ENCODE assay signal across 10 mouse cellular contexts in genomic region chr14:55898947-55899346, GRCm38 (mm10). TPM values are rescaled to one million over a fixed set of nuclear protein-coding genes. Genes with fewer than 3 reads are reported as not detected.
DNase-seq lines count a peak whose midpoint lies in the region; ATAC-seq and TF ChIP-seq lines count a peak whose summit lies in the region.
"Had no signal": no experiment of that assay in that cellular context is flagged by ENCODE, and none has a peak within 500 bp of the region (broad histone marks: within the 10 kb centered on the region; RNA-seq: fewer than 3 reads in every experiment).

No protein-coding gene starts in this region.

- H3K9ac ChIP-seq in heart, embryonic 13.5 days, result no peak overlapping the region
- no peak overlapping the region; the same call in 1 of the 2 replicates for H3K9ac ChIP-seq in embryonic facial prominence, embryonic 12.5 days
- H3K9ac ChIP-seq in heart, postnatal 0 days (replicated peaks; ENCODE audit: low read depth, low read length), result no peak overlapping the region
- peak overlapping the region; percentile 86; the same call in 1 of the 2 replicates for H3K9ac ChIP-seq in midbrain, embryonic 14.5 days (replicated peaks; ENCODE audit: low read length)

- no peaks in the 10 kb centered on the region for H3K27me3 ChIP-seq in heart, embryonic 13.5 days (replicated peaks)
- H3K27me3 ChIP-seq in embryonic facial prominence, embryonic 12.5 days, result no peaks in the 10 kb centered on the region
- H3K27me3 ChIP-seq in heart, postnatal 0 days (ENCODE audit: control insufficient read depth, insufficient read depth, low read length), result no peaks in the 10 kb centered on the region
- H3K27me3 ChIP-seq in midbrain, embryonic 14.5 days (ENCODE audit: control insufficient read depth, insufficient read depth, low read length), result no peaks in the 10 kb centered on the region

- no peak for ATAC-seq in heart, embryonic 13.5 days (ENCODE audit: extremely low read depth, insufficient number of reproducible peaks, low FRiP score, low TSS enrichment)
- no peak for ATAC-seq in embryonic facial prominence, embryonic 12.5 days (ENCODE audit: insufficient number of reproducible peaks, insufficient read depth, low FRiP score, low TSS enrichment)
- no peak for ATAC-seq in heart, postnatal 0 days (ENCODE audit: insufficient read depth, low read depth)
- no peak for ATAC-seq in midbrain, embryonic 14.5 days (ENCODE audit: low FRiP score, low TSS enrichment)

- peak overlapping the region; percentile 83; the same call in 1 of the 2 replicates for H3K27ac ChIP-seq in heart, embryonic 13.5 days (replicated peaks)
- H3K27ac ChIP-seq in embryonic facial prominence, embryonic 12.5 days, result peak overlapping the region; percentile 86; the same call in 1 of the 2 replicates
- 0 out of 2 replicates have a peak overlapping the region, but pooled peaks have one; percentile 83 for H3K27ac ChIP-seq in heart, postnatal 0 days (ENCODE audit: low read depth)
- H3K27ac ChIP-seq in midbrain, embryonic 14.5 days (replicated peaks; ENCODE audit: low read depth, low read length), result no peak overlapping the region

- TF ChIP-seq CTCF in heart, postnatal 0 days (IDR thresholded peaks at IDR 0.05; ENCODE audit: low read depth), result no peak

- H3K36me3 ChIP-seq in heart, embryonic 13.5 days, result peaks cover 45% of the 10 kb centered on the region
- peaks cover 42% of the 10 kb centered on the region for H3K36me3 ChIP-seq in embryonic facial prominence, embryonic 12.5 days
- H3K36me3 ChIP-seq in heart, postnatal 0 days (replicated peaks; ENCODE audit: control insufficient read depth, insufficient read depth, low read length), result peaks cover 36% of the 10 kb centered on the region
- peaks cover 44% of the 10 kb centered on the region for H3K36me3 ChIP-seq in midbrain, embryonic 14.5 days (ENCODE audit: control insufficient read depth, insufficient read depth, low read length)

- no peaks in the 10 kb centered on the region for H3K9me3 ChIP-seq in heart, embryonic 13.5 days
- H3K9me3 ChIP-seq in embryonic facial prominence, embryonic 12.5 days, result no peaks in the 10 kb centered on the region
- H3K9me3 ChIP-seq in heart, postnatal 0 days (replicated peaks; ENCODE audit: control insufficient read depth, low read length), result no peaks in the 10 kb centered on the region
- H3K9me3 ChIP-seq in midbrain, embryonic 14.5 days (ENCODE audit: control insufficient read depth, low read length), result no peaks in the 10 kb centered on the region

- H3K4me3 ChIP-seq in heart, embryonic 13.5 days, result no peak overlapping the region
- H3K4me3 ChIP-seq in embryonic facial prominence, embryonic 12.5 days, result peak overlapping the region; percentile 50; the same call in 1 of the 2 replicates
- H3K4me3 ChIP-seq in heart, postnatal 0 days (ENCODE audit: low read depth, low read length), result no peak overlapping the region
- H3K4me3 ChIP-seq in midbrain, embryonic 14.5 days (replicated peaks; ENCODE audit: low read depth, low read length), result peak overlapping the region; percentile 55

- 90% methylated on average over 7 of the region's 7 CpGs for WGBS in heart, embryonic 13.5 days
- WGBS in embryonic facial prominence, embryonic 12.5 days, result 88% methylated on average over 7 of the region's 7 CpGs
- 90% methylated on average over 7 of the region's 7 CpGs for WGBS in heart, postnatal 0 days
- WGBS in midbrain, embryonic 14.5 days, result 87% methylated on average over 7 of the region's 7 CpGs

- intact Hi-C loops in heart, postnatal 14 days (cut with DNase I), result no loop called here

- DNase-seq in heart, postnatal 14 days, result no peak
- DNase-seq in heart, postnatal 0 days (ENCODE audit: low spot score), result no peak
- DNase-seq in midbrain, embryonic 14.5 days, result no peak
- no peak for DNase-seq in retina, embryonic 14.5 days (ENCODE audit: low spot score)
- DNase-seq in urinary bladder, postnatal 4 days (ENCODE audit: low spot score in 2 of 2), result no peak
- no peak for DNase-seq in spleen, postnatal 10 days (ENCODE audit: low spot score in 2 of 2)
- DNase-seq: spleen, adult 18-20 months had no signal

- peaks cover 19% of the 10 kb centered on the region for H3K4me1 ChIP-seq in heart, embryonic 13.5 days
- peaks cover 16% of the 10 kb centered on the region for H3K4me1 ChIP-seq in embryonic facial prominence, embryonic 12.5 days
- peaks cover 6% of the 10 kb centered on the region for H3K4me1 ChIP-seq in heart, postnatal 0 days (ENCODE audit: control insufficient read depth, insufficient read depth)
- peaks cover 14% of the 10 kb centered on the region for H3K4me1 ChIP-seq in midbrain, embryonic 14.5 days (ENCODE audit: control insufficient read depth, insufficient read depth, low read length)

- peak overlapping the region; percentile 89 for H3K4me2 ChIP-seq in heart, embryonic 13.5 days
- peak overlapping the region; percentile 84 for H3K4me2 ChIP-seq in embryonic facial prominence, embryonic 12.5 days (replicated peaks)
- H3K4me2 ChIP-seq in heart, postnatal 0 days (ENCODE audit: low read depth, low read length), result no peak overlapping the region
- peak overlapping the region; percentile 59 for H3K4me2 ChIP-seq in midbrain, embryonic 14.5 days (ENCODE audit: low read length)

- no peak for TF ChIP-seq EP300 in heart, postnatal 0 days (IDR thresholded peaks at IDR 0.05; ENCODE audit: low read depth)

RNA-seq across cellular contexts. Expression of gene Sdr39u1, which starts 1.1 kb away (rescaled TPM):
- 48.2 and 51.6 TPM in 2 replicates for polyA plus RNA-seq in heart, embryonic 13.5 days (2015; fragmentation: Nextera tagmentation; extraction: Ambion mirVana)
- 10 to 100 TPM; 71.5 to 78.4 TPM for total RNA-seq in heart, postnatal 14 days (2021)
- 69.9 and 77.7 TPM in 2 replicates for polyA plus RNA-seq in embryonic facial prominence, embryonic 12.5 days (2016; fragmentation: Nextera tagmentation; extraction: Ambion mirVana)
- 89.1 and 138 TPM in 2 replicates for total RNA-seq in heart, postnatal 0 days (2014; rRNA removed; ENCODE audit: low replicate concordance)
- 79.5 and 88.3 TPM in 2 replicates for polyA plus RNA-seq in heart, postnatal 0 days (2015; fragmentation: Nextera tagmentation; extraction: Ambion mirVana)
- polyA plus RNA-seq in midbrain, embryonic 14.5 days (2014; fragmentation: Nextera tagmentation; extraction: Ambion mirVana), result 125 and 142 TPM in 2 replicates

RNA-seq across cellular contexts. Expression of gene Khnyn, which starts 14.2 kb away (rescaled TPM):
- 9.5 and 9.8 TPM in 2 replicates for polyA plus RNA-seq in heart, embryonic 13.5 days (2015; fragmentation: Nextera tagmentation; extraction: Ambion mirVana)
- total RNA-seq in heart, postnatal 14 days (2021), result 10 to 100 TPM; 13.4 to 14.3 TPM
- 31.6 and 31.8 TPM in 2 replicates for polyA plus RNA-seq in embryonic facial prominence, embryonic 12.5 days (2016; fragmentation: Nextera tagmentation; extraction: Ambion mirVana)
- 17.1 and 19.5 TPM in 2 replicates for total RNA-seq in heart, postnatal 0 days (2014; rRNA removed; ENCODE audit: low replicate concordance)
- polyA plus RNA-seq in heart, postnatal 0 days (2015; fragmentation: Nextera tagmentation; extraction: Ambion mirVana), result 5.0 and 5.3 TPM in 2 replicates
- polyA plus RNA-seq in midbrain, embryonic 14.5 days (2014; fragmentation: Nextera tagmentation; extraction: Ambion mirVana), result 6.5 and 7.1 TPM in 2 replicates

RNA-seq across cellular contexts. Expression of gene Cbln3, which starts 14.8 kb away (rescaled TPM):
- polyA plus RNA-seq in heart, embryonic 13.5 days (2015; fragmentation: Nextera tagmentation; extraction: Ambion mirVana), result 0.27 and 0.31 TPM in 2 replicates
- under 1 TPM; 0.10 TPM for total RNA-seq in heart, postnatal 14 days (2021)
- 0.28 and 0.42 TPM in 2 replicates for polyA plus RNA-seq in embryonic facial prominence, embryonic 12.5 days (2016; fragmentation: Nextera tagmentation; extraction: Ambion mirVana)
- total RNA-seq in heart, postnatal 0 days (2014; rRNA removed; ENCODE audit: low replicate concordance), result 0.73 and 2.5 TPM in 2 replicates
- 0.47 and 0.68 TPM in 2 replicates for polyA plus RNA-seq in heart, postnatal 0 days (2015; fragmentation: Nextera tagmentation; extraction: Ambion mirVana)
- 0.19 and 0.20 TPM in 2 replicates for polyA plus RNA-seq in midbrain, embryonic 14.5 days (2014; fragmentation: Nextera tagmentation; extraction: Ambion mirVana)

RNA-seq across cellular contexts. Expression of gene Nynrin, which starts 45.1 kb away (rescaled TPM):
- 16.5 and 18.2 TPM in 2 replicates for polyA plus RNA-seq in heart, embryonic 13.5 days (2015; fragmentation: Nextera tagmentation; extraction: Ambion mirVana)
- 10 to 100 TPM; 13.6 to 15.8 TPM for total RNA-seq in heart, postnatal 14 days (2021)
- polyA plus RNA-seq in embryonic facial prominence, embryonic 12.5 days (2016; fragmentation: Nextera tagmentation; extraction: Ambion mirVana), result 41.4 and 41.7 TPM in 2 replicates
- 27.6 and 29.0 TPM in 2 replicates for total RNA-seq in heart, postnatal 0 days (2014; rRNA removed; ENCODE audit: low replicate concordance)
- polyA plus RNA-seq in heart, postnatal 0 days (2015; fragmentation: Nextera tagmentation; extraction: Ambion mirVana), result 3.9 and 4.7 TPM in 2 replicates
- polyA plus RNA-seq in midbrain, embryonic 14.5 days (2014; fragmentation: Nextera tagmentation; extraction: Ambion mirVana), result 6.5 and 11.2 TPM in 2 replicates

RNA-seq across cellular contexts. Expression of gene Cma1, which starts 45.5 kb away (rescaled TPM):
- polyA plus RNA-seq in heart, embryonic 13.5 days (2015; fragmentation: Nextera tagmentation; extraction: Ambion mirVana), result 0.78 and 0.86 TPM in 2 replicates
- total RNA-seq in heart, postnatal 14 days (2021), result 1 to 10 TPM; 4.4 to 5.1 TPM
- 0.60 and 0.85 TPM in 2 replicates for polyA plus RNA-seq in embryonic facial prominence, embryonic 12.5 days (2016; fragmentation: Nextera tagmentation; extraction: Ambion mirVana)
- 1.6 and 4.4 TPM in 2 replicates for total RNA-seq in heart, postnatal 0 days (2014; rRNA removed; ENCODE audit: low replicate concordance)
- 22.1 and 24.1 TPM in 2 replicates for polyA plus RNA-seq in heart, postnatal 0 days (2015; fragmentation: Nextera tagmentation; extraction: Ambion mirVana)
- 0.26 TPM in 1 of 2 replicates, not detected in the other for polyA plus RNA-seq in midbrain, embryonic 14.5 days (2014; fragmentation: Nextera tagmentation; extraction: Ambion mirVana)
- total RNA-seq: layer of hippocampus, adult 18-20 months had no signal

Comparison
In these comparisons a context has a peak if more than half of its experiments do, and no peak if none do; other contexts are left out.
1. H3K4me3 ChIP-seq: peak in embryonic facial prominence, embryonic 12.5 days (single experiment) and midbrain, embryonic 14.5 days (single experiment); none in heart, embryonic 13.5 days (single experiment) and heart, postnatal 0 days (single experiment).